Mouse (Mus musculus): Measurements from ENCODE around the gene Tnxb.

DNA sequence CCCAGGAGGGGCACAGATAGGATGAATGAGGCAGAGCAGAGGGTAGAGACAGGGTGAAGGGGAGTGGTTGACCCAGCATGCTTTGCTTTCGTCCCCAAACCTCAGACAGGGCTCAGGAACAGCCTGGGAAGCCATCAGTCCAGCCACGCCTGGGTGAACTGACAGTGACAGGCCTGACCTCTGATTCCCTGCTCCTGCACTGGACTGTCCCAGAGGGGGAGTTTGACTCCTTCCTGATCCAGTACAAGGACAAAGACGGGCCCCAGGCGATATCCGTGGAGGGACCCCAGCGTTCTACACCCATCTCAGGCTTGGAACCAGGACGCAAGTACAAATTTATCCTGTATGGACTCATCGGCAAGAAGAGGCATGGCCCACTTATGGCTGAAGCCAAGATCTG, 12.8 kb downstream of the Tnxb start:
- no peak for TF ChIP-seq ZC3H11A (IDR thresholded peaks at IDR 0.05; ENCODE audit: borderline replicate concordance, low read depth, low read length)
- TF ChIP-seq ZNF384 (IDR thresholded peaks at IDR 0.05; ENCODE audit: low read depth, low read length), result no peak
- TF ChIP-seq HCFC1 (IDR thresholded peaks at IDR 0.05; ENCODE audit: borderline replicate concordance, insufficient read depth, low read length), result no peak
- TF ChIP-seq CHD2 (IDR thresholded peaks at IDR 0.05; ENCODE audit: low read depth, low read length), result no peak
- TF ChIP-seq MAFK (IDR thresholded peaks at IDR 0.05; ENCODE audit: insufficient read depth, low read depth, low read length), result no peak
